Mouse (Mus musculus): ENCODE measurements around the gene Adprm.

DNA sequence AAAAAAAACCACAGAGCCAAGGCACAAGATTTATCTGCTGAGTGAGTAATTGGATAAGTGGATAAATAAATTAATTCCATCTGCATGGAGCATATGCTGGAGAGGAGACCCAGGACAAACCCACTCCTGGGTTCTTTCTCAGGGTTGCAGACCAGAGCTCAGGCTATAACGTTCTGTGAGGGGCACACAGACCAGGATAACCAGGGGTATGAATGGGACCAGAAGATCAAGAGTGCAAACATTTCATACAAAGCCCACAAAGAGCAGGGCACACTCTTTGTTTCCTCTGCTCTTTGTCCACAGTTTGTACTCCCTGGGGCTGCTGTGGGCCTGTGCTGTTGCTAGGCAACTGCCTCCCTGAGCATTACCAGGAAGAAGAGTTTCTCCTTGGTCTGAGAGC, 50.7 kb downstream of the Adprm start:
- TF ChIP-seq EP300 (optimal IDR thresholded peaks at IDR 0.05) (no peak), CTCF (IDR thresholded peaks at IDR 0.05; ENCODE audit: low read depth) (no peak)

Measured in stomach, postnatal 0 days (tissue).